Mouse (Mus musculus) liver, embryonic 11.5 days (tissue): ENCODE data around the gene Pfkfb3. TPM values are rescaled to one million over a fixed set of nuclear protein-coding genes. Genes with fewer than 3 reads are reported as not detected.

Experiments
- ATAC-seq: fragments of 200-750 bp; cut with Nextera tagmentation; replicated peaks from 2 replicates; pipeline ENCODE4 v1.8.0; 2017; ENCODE audit warnings: moderate number of reproducible peaks, mild to moderate bottlenecking, moderate TSS enrichment, moderate library complexity; ENCODE audit not compliant: low FRiP score
- DNase-seq: peaks from one replicate; pipeline ENCODE4 v3.0.0-alpha.2; 2017; ENCODE audit warnings: low spot score
- H3K27ac ChIP-seq: fragments of 300-500 bp; sonication (generic); 2 replicates; pipeline ENCODE4 v1.5.1; 2014; ENCODE audit warnings: mild to moderate bottlenecking, low read depth, low read length, control low read depth
- H3K27me3 ChIP-seq: fragments of 300-500 bp; sonication (generic); replicated peaks from 2 replicates; pipeline ENCODE4 v1.6.1; 2014; ENCODE audit warnings: low read length, mixed read lengths; ENCODE audit not compliant: control insufficient read depth, insufficient read depth
- H3K36me3 ChIP-seq: fragments of 300-500 bp; sonication (generic); 2 replicates; pipeline ENCODE4 v1.6.1; 2014; ENCODE audit warnings: mild to moderate bottlenecking, low read length, moderate library complexity, mixed read lengths; ENCODE audit not compliant: control insufficient read depth, insufficient read depth
- H3K4me1 ChIP-seq: fragments of 300-500 bp; sonication (generic); replicated peaks from 2 replicates; pipeline ENCODE4 v1.6.1; 2014; ENCODE audit warnings: low read length, mixed read lengths; ENCODE audit not compliant: control insufficient read depth, insufficient read depth
- H3K4me2 ChIP-seq: fragments of 300-500 bp; sonication (generic); 2 replicates; pipeline ENCODE4 v1.6.1; 2014; ENCODE audit warnings: mild to moderate bottlenecking, control low read depth, moderate library complexity
- H3K4me3 ChIP-seq: fragments of 300-500 bp; sonication (generic); 2 replicates; pipeline ENCODE4 v1.5.1; 2014; ENCODE audit warnings: low read depth, low read length, control low read depth
- H3K9ac ChIP-seq: fragments of 300-500 bp; sonication (generic); 2 replicates; pipeline ENCODE4 v1.6.1; 2014; ENCODE audit warnings: low read depth, low read length, control low read depth
- H3K9me3 ChIP-seq: fragments of 300-500 bp; sonication (generic); 2 replicates; pipeline ENCODE4 v1.6.1; 2016; ENCODE audit warnings: low read length, inconsistent platforms, mixed read lengths; ENCODE audit not compliant: control insufficient read depth
- WGBS: fragments of 180-500 bp; shearing (Covaris S2); extraction: QIAGEN DNeasy Blood & Tissue Kit; methylation state at CpG from one replicate; pipeline ENCODE4 v1.1.7; 2014; 5-methylcytosine and 5-hydroxymethylcytosine counted together
- polyA plus RNA-seq: library from polyadenylated mRNA; unstranded; fragments of >200 nt; fragmentation: Nextera tagmentation; extraction: Ambion mirVana; gene quantifications from 2 replicates; pipeline ENCODE4 v1.2.1, GENCODE M21; 2014

Gene Pfkfb3
- polyA plus RNA-seq: 17.5 and 20.3 TPM in 2 replicates

- Histone ChIP-seq H3K27me3 (peaks cover 10% of the 10 kb centered on the region; the same call in 1 of the 2 replicates), H3K4me3 (peak within 1 kb of the TSS; percentile 64), H3K27ac (no peak within 1 kb of the TSS), H3K9me3 (no peaks in the 10 kb centered on the region), H3K4me1 (peaks cover 5% of the 10 kb centered on the region; the same call in 1 of the 2 replicates), H3K36me3 (no peaks in the 10 kb centered on the region), H3K4me2 (peak within 1 kb of the TSS; percentile 98), H3K9ac (peak within 1 kb of the TSS; percentile 62)
- DNase-seq (peak; percentile 73), ATAC-seq (peak; percentile 72)
- 2% methylated on average over 67 of the region's 67 CpGs for WGBS
Observed at GRCm38 (mm10) chr2:11553471-11554400, at the start of gene Pfkfb3. Gene Pfkfb3, minus strand, starts transcription at chr2:11554077.

GRCm38 (mm10) chr2:11602506-11603489 is 48.9 kb upstream of the Pfkfb3 start:
- Histone ChIP-seq H3K4me1 (peaks cover 5% of the 10 kb centered on the region), H3K9me3 (no peaks in the 10 kb centered on the region), H3K9ac (peak overlapping the region; percentile 98), H3K4me3 (peak overlapping the region; percentile 94), H3K27me3 (no peaks in the 10 kb centered on the region), H3K27ac (peak overlapping the region; percentile 38; the same call in 1 of the 2 replicates), H3K36me3 (peaks cover 19% of the 10 kb centered on the region), H3K4me2 (peak overlapping the region; percentile 89)
- WGBS: 1% methylated on average over 72 of the region's 78 CpGs
- peak; percentile 89 for DNase-seq
- peak; percentile 98 for ATAC-seq

DNA sequence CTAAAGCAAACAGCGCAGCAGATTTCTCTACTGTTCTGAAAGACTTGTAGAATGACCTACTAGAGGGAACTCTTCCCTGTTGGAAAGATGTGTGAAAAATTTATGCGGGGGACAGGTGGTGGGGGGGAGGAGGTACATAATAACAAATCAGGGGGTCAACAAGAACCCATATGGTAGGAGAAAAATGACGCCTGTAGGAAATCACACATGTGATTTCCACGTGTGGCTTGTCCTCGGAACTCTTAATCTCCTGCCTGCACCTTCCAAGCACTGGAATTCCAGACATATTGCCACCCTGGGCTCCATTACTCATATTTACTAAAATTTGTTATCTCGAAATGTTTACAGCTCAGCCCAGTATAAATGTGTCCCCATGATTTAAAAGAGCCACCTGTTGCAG is 47.9 kb upstream of the Pfkfb3 start:
- 70% methylated on average over 6 of the region's 6 CpGs for whole genome bisulfite sequencing

GRCm38 (mm10) chr2:11597906-11598305 is 44.0 kb upstream of the Pfkfb3 start:
- H3K27ac ChIP-seq: no peak overlapping the region
- 96% methylated on average over 7 of the region's 7 CpGs for WGBS
- no peak overlapping the region for H3K4me3 ChIP-seq
- H3K9me3 ChIP-seq: no peaks in the 10 kb centered on the region
- H3K4me2 ChIP-seq: no peak overlapping the region
- H3K36me3 ChIP-seq: peaks cover 42% of the 10 kb centered on the region
- H3K27me3 ChIP-seq: no peaks in the 10 kb centered on the region
- ATAC-seq: no peak
- H3K9ac ChIP-seq: no peak overlapping the region
- no peak for DNase-seq
- peaks cover 5% of the 10 kb centered on the region for H3K4me1 ChIP-seq

More for the DNA sequence above, 47.9 kb upstream of the Pfkfb3 start:
- Histone ChIP-seq H3K27ac (no peak overlapping the region), H3K27me3 (no peaks in the 10 kb centered on the region), H3K36me3 (peaks cover 26% of the 10 kb centered on the region), H3K4me2 (peak overlapping the region; percentile 89), H3K4me3 (peak overlapping the region; percentile 94), H3K4me1 (peaks cover 5% of the 10 kb centered on the region), H3K9ac (peak overlapping the region; percentile 98), H3K9me3 (no peaks in the 10 kb centered on the region)
- ATAC-seq (no peak), DNase-seq (no peak)

DNA sequence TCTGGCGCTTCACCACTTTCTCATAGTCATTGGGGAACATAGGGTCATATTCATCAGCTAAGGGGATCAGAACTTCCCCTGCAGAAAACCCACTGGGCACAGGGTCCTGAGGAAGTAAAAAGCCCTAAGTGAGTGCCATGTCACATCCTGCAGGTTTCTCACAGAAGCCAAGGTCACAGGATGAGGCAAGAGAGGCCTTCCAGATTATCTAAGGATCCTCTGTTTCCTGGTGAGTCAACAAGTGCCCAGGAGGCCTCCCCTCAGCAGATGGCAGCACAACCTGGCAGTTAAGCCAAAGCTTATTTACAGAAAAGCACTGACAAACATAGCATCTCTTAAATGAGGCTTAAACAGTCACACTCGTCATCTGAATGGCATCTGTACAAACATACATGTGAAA is 42.8 kb upstream of the Pfkfb3 start:
- Histone ChIP-seq H3K9ac (no peak overlapping the region), H3K36me3 (peaks cover 51% of the 10 kb centered on the region), H3K27ac (no peak overlapping the region), H3K27me3 (no peaks in the 10 kb centered on the region), H3K4me3 (no peak overlapping the region), H3K4me2 (no peak overlapping the region), H3K4me1 (peaks cover under 1% of the 10 kb centered on the region), H3K9me3 (no peaks in the 10 kb centered on the region)
- 81% methylated on average over 2 of the region's 2 CpGs for WGBS
- no peak for DNase-seq
- no peak for ATAC-seq

GRCm38 (mm10) chr2:11587996-11588395 is 34.1 kb upstream of the Pfkfb3 start:
- Histone ChIP-seq H3K9ac (no peak overlapping the region), H3K27me3 (no peaks in the 10 kb centered on the region), H3K4me1 (no peaks in the 10 kb centered on the region), H3K36me3 (peaks cover 64% of the 10 kb centered on the region), H3K9me3 (no peaks in the 10 kb centered on the region), H3K4me2 (no peak overlapping the region), H3K4me3 (no peak overlapping the region), H3K27ac (no peak overlapping the region)
- ATAC-seq (no peak), DNase-seq (no peak)
- 83% methylated on average over 4 of the region's 4 CpGs for WGBS

GRCm38 (mm10) chr2:11579399-11579798 is 25.5 kb upstream of the Pfkfb3 start:
- DNase-seq (no peak), ATAC-seq (no peak)
- H3K9ac ChIP-seq: no peak overlapping the region
- no peak overlapping the region for H3K4me3 ChIP-seq
- H3K36me3 ChIP-seq: peaks cover 9% of the 10 kb centered on the region; the same call in 1 of the 2 replicates
- WGBS: 92% methylated on average over 4 of the region's 4 CpGs
- H3K27ac ChIP-seq: no peak overlapping the region
- no peaks in the 10 kb centered on the region for H3K9me3 ChIP-seq
- no peaks in the 10 kb centered on the region for H3K27me3 ChIP-seq
- no peak overlapping the region for H3K4me2 ChIP-seq
- no peaks in the 10 kb centered on the region for H3K4me1 ChIP-seq

GRCm38 (mm10) chr2:11578187-11578586 is 24.3 kb upstream of the Pfkfb3 start:
- no peaks in the 10 kb centered on the region for H3K9me3 ChIP-seq
- H3K4me2 ChIP-seq: no peak overlapping the region
- H3K27me3 ChIP-seq: no peaks in the 10 kb centered on the region
- DNase-seq (no peak), ATAC-seq (no peak)
- 0 out of 2 replicates have a peak, but pooled peaks cover 4% of the 10 kb centered on the region for H3K36me3 ChIP-seq
- H3K27ac ChIP-seq: no peak overlapping the region
- no peak overlapping the region for H3K4me3 ChIP-seq
- H3K9ac ChIP-seq: no peak overlapping the region
- whole genome bisulfite sequencing: 82% methylated on average over 6 of the region's 6 CpGs
- H3K4me1 ChIP-seq: no peaks in the 10 kb centered on the region
